Mouse (Mus musculus) myocyte (in vitro differentiated cells): ENCODE results near the gene Brd2.

Experiments
- CEBPB ChIP-seq: IDR thresholded peaks from 2 replicates; pipeline ENCODE4 v1.6.1; 2011; ENCODE audit warnings: mild to moderate bottlenecking, moderate library complexity; ENCODE audit not compliant: poor library complexity, insufficient read depth, severe bottlenecking
- E2F4 ChIP-seq: IDR thresholded peaks from one replicate; pipeline ENCODE4 v1.6.1; 2011; ENCODE audit warnings: mild to moderate bottlenecking, control low read depth, moderate library complexity; ENCODE audit not compliant: insufficient read depth
- MAX ChIP-seq: IDR thresholded peaks from one replicate; pipeline ENCODE4 v1.6.1; 2011; ENCODE audit warnings: low read depth, mild to moderate bottlenecking, control low read depth
- MYOG ChIP-seq, 3 experiments: IDR thresholded peaks; one replicate each; pipeline ENCODE4 v1.6.1; 2011; ENCODE audit warnings: control low read depth in 2 of 3, low read depth in 2 of 3, mild to moderate bottlenecking in 2 of 3; ENCODE audit not compliant: insufficient read length in 2 of 3, control insufficient read depth in 1 of 3, insufficient read depth in 1 of 3
- POLR2A ChIP-seq: IDR thresholded peaks from one replicate; pipeline ENCODE4 v1.6.1; 2011; ENCODE audit warnings: low read depth, mild to moderate bottlenecking, control low read depth, moderate library complexity; ENCODE audit not compliant: insufficient read length
- POLR2AphosphoS2 ChIP-seq: IDR thresholded peaks from one replicate; pipeline ENCODE4 v1.6.1; 2011; ENCODE audit warnings: low read depth, control low read depth; ENCODE audit not compliant: insufficient read length
- TCF12 ChIP-seq: IDR thresholded peaks from one replicate; pipeline ENCODE4 v1.6.1; 2011; ENCODE audit warnings: mild to moderate bottlenecking, control low read depth; ENCODE audit not compliant: poor library complexity, insufficient read depth, severe bottlenecking

DNA sequence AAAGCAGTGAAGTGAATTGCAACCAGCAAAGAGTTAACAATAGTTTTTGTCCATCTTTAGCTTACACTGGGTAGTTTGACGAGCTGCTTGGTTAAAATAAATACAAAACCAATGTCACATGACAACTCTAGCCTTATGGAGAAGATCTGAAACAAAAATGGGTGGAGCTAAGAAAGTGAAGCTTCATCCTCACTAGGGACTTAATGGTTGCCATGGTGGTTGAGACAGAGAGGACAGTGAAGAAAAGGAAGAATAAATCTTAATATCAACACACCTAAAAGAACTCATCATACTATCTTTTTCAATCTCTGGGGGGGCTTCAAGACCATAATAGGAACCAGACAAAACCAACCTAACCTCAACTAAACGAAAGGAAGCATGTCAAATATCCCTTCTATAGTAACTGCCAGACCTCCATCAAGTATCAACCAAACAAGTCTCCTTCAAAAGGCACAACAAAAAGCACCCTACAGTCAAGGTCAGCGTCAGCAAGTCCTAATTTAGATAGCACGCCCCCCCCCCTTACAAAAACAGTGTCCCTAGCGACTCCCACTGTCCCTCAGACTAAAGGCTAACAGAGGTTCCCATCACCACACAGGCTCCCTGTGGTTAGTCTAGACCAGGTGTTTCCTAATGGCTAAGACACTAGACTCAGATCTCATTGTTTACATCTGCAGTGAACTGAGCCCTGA is 4.9 kb downstream of the Brd2 start:
- TF ChIP-seq POLR2A (no peak), E2F4 (no peak), MAX (no peak), TCF12 (no peak), POLR2AphosphoS2 (no peak), MYOG (IDR thresholded peaks at IDR 0.05; ENCODE audit: control insufficient read depth in 1 of 3, insufficient read depth in 1 of 3, insufficient read length in 2 of 3, low read depth in 2 of 3) (no peak), CEBPB (no peak)
